Mouse (Mus musculus): ENCODE measurements around the gene Sgo2a. TPM values are rescaled to one million over a fixed set of nuclear protein-coding genes. Genes with fewer than 3 reads are reported as not detected.
"Not testable (repeated sequence)": the region's sequence is repeated elsewhere in the genome, so short reads cannot be mapped to it uniquely, and the experiment has no call there.

Gene Sgo2a
- polyA plus RNA-seq, 1 experiment = 99.4 TPM

GRCm38 (mm10) chr1:57976860-57977259 lies 18.9 kb upstream of the Sgo2a start:
- no peak overlapping the region for H3K4me3 ChIP-seq (ENCODE audit: low read depth, low read length)
- H3K27me3 ChIP-seq (ENCODE audit: control insufficient read depth, insufficient read depth, low read length, poor library complexity, severe bottlenecking) = no peaks in the 10 kb centered on the region
- no peaks in the 10 kb centered on the region for H3K4me1 ChIP-seq (ENCODE audit: control insufficient read depth, insufficient read depth, low read length)
- no peaks in the 10 kb centered on the region for H3K36me3 ChIP-seq (ENCODE audit: control insufficient read depth, insufficient read depth, low read length, poor library complexity, severe bottlenecking)
- TF ChIP-seq CTCF (IDR thresholded peaks at IDR 0.05; ENCODE audit: low read depth, low read length) (no peak), EP300 (IDR thresholded peaks at IDR 0.05; ENCODE audit: insufficient read depth, low read depth, low read length) (no peak), POLR2A (IDR thresholded peaks at IDR 0.05; ENCODE audit: insufficient read depth, low read length) (no peak)
- no peaks in the 10 kb centered on the region for H3K9me3 ChIP-seq (replicated peaks; ENCODE audit: control insufficient read depth, insufficient read depth, low read length, poor library complexity, severe bottlenecking)
- no peak overlapping the region for H3K9ac ChIP-seq (ENCODE audit: low read depth, poor library complexity, severe bottlenecking)
- H3K27ac ChIP-seq (ENCODE audit: insufficient read depth, low read length) = no peak overlapping the region

GRCm38 (mm10) chr1:57989052-57989600 lies 6.6 kb upstream of the Sgo2a start:
- no peaks in the 10 kb centered on the region for H3K9me3 ChIP-seq (replicated peaks; ENCODE audit: control insufficient read depth, insufficient read depth, low read length, poor library complexity, severe bottlenecking)
- peak; percentile 79 for TF ChIP-seq EP300 (IDR thresholded peaks at IDR 0.05; ENCODE audit: insufficient read depth, low read depth, low read length)
- TF ChIP-seq POLR2A (IDR thresholded peaks at IDR 0.05; ENCODE audit: insufficient read depth, low read length) = no peak
- no peak for TF ChIP-seq CTCF (IDR thresholded peaks at IDR 0.05; ENCODE audit: low read depth, low read length)
- H3K27ac ChIP-seq (ENCODE audit: insufficient read depth, low read length) = peak overlapping the region; percentile 96
- no peak overlapping the region for H3K4me3 ChIP-seq (ENCODE audit: low read depth, low read length)
- H3K9ac ChIP-seq (ENCODE audit: low read depth, poor library complexity, severe bottlenecking) = no peak overlapping the region
- H3K27me3 ChIP-seq (ENCODE audit: control insufficient read depth, insufficient read depth, low read length, poor library complexity, severe bottlenecking) = no peaks in the 10 kb centered on the region
- peaks cover 5% of the 10 kb centered on the region for H3K4me1 ChIP-seq (ENCODE audit: control insufficient read depth, insufficient read depth, low read length)
- H3K36me3 ChIP-seq (ENCODE audit: control insufficient read depth, insufficient read depth, low read length, poor library complexity, severe bottlenecking) = no peaks in the 10 kb centered on the region

GRCm38 (mm10) chr1:57991277-57991676 lies 4.5 kb upstream of the Sgo2a start:
- H3K4me3 ChIP-seq (ENCODE audit: low read depth, low read length) = no peak overlapping the region
- peaks cover 5% of the 10 kb centered on the region for H3K4me1 ChIP-seq (ENCODE audit: control insufficient read depth, insufficient read depth, low read length)
- H3K36me3 ChIP-seq (ENCODE audit: control insufficient read depth, insufficient read depth, low read length, poor library complexity, severe bottlenecking) = no peaks in the 10 kb centered on the region
- no peaks in the 10 kb centered on the region for H3K27me3 ChIP-seq (ENCODE audit: control insufficient read depth, insufficient read depth, low read length, poor library complexity, severe bottlenecking)
- no peaks in the 10 kb centered on the region for H3K9me3 ChIP-seq (replicated peaks; ENCODE audit: control insufficient read depth, insufficient read depth, low read length, poor library complexity, severe bottlenecking)
- TF ChIP-seq EP300 (IDR thresholded peaks at IDR 0.05; ENCODE audit: insufficient read depth, low read depth, low read length) (no peak), CTCF (IDR thresholded peaks at IDR 0.05; ENCODE audit: low read depth, low read length) (no peak), POLR2A (IDR thresholded peaks at IDR 0.05; ENCODE audit: insufficient read depth, low read length) (no peak)
- no peak overlapping the region for H3K9ac ChIP-seq (ENCODE audit: low read depth, poor library complexity, severe bottlenecking)
- H3K27ac ChIP-seq (ENCODE audit: insufficient read depth, low read length) = no peak overlapping the region

GRCm38 (mm10) chr1:57996133-57996615 lies 403 bp downstream of the Sgo2a start:
- Histone ChIP-seq H3K27me3 (ENCODE audit: control insufficient read depth, insufficient read depth, low read length, poor library complexity, severe bottlenecking) (no peaks in the 10 kb centered on the region), H3K27ac (ENCODE audit: insufficient read depth, low read length) (peak overlapping the region; percentile 26; the same call in 1 of the 2 replicates)

GRCm38 (mm10) chr1:57998146-57998545 lies 2.4 kb downstream of the Sgo2a start:
- no peak overlapping the region for H3K4me3 ChIP-seq (ENCODE audit: low read depth, low read length)

More at GRCm38 (mm10) chr1:57996133-57996615, 403 bp downstream of the Sgo2a start:
- H3K4me1 ChIP-seq (ENCODE audit: control insufficient read depth, insufficient read depth, low read length) = no peaks in the 10 kb centered on the region
- no peaks in the 10 kb centered on the region for H3K9me3 ChIP-seq (replicated peaks; ENCODE audit: control insufficient read depth, insufficient read depth, low read length, poor library complexity, severe bottlenecking)
- peak overlapping the region; percentile 86 for H3K9ac ChIP-seq (ENCODE audit: low read depth, poor library complexity, severe bottlenecking)
- H3K4me3 ChIP-seq (ENCODE audit: low read depth, low read length) = peak overlapping the region; percentile 97
- peaks cover 12% of the 10 kb centered on the region for H3K36me3 ChIP-seq (ENCODE audit: control insufficient read depth, insufficient read depth, low read length, poor library complexity, severe bottlenecking)
- no peak for TF ChIP-seq EP300 (IDR thresholded peaks at IDR 0.05; ENCODE audit: insufficient read depth, low read depth, low read length)
- TF ChIP-seq CTCF (IDR thresholded peaks at IDR 0.05; ENCODE audit: low read depth, low read length) = no peak
- TF ChIP-seq POLR2A (IDR thresholded peaks at IDR 0.05; ENCODE audit: insufficient read depth, low read length) = no peak

GRCm38 (mm10) chr1:58006388-58006787 lies 10.6 kb downstream of the Sgo2a start:
- H3K4me1 ChIP-seq (ENCODE audit: control insufficient read depth, insufficient read depth, low read length); H3K27me3 ChIP-seq (ENCODE audit: control insufficient read depth, insufficient read depth, low read length, poor library complexity, severe bottlenecking); H3K9ac ChIP-seq (ENCODE audit: low read depth, poor library complexity, severe bottlenecking); H3K9me3 ChIP-seq (replicated peaks; ENCODE audit: control insufficient read depth, insufficient read depth, low read length, poor library complexity, severe bottlenecking); H3K4me3 ChIP-seq (ENCODE audit: low read depth, low read length); H3K27ac ChIP-seq (ENCODE audit: insufficient read depth, low read length): not testable (repeated sequence)
- peaks cover 29% of the 10 kb centered on the region for H3K36me3 ChIP-seq (ENCODE audit: control insufficient read depth, insufficient read depth, low read length, poor library complexity, severe bottlenecking)

More at GRCm38 (mm10) chr1:57998146-57998545, 2.4 kb downstream of the Sgo2a start:
- peak overlapping the region; percentile 51 for H3K27ac ChIP-seq (ENCODE audit: insufficient read depth, low read length)
- TF ChIP-seq CTCF (IDR thresholded peaks at IDR 0.05; ENCODE audit: low read depth, low read length) (no peak), EP300 (IDR thresholded peaks at IDR 0.05; ENCODE audit: insufficient read depth, low read depth, low read length) (0 out of 2 replicates have a peak, but pooled peaks have one; percentile 20)
- no peaks in the 10 kb centered on the region for H3K27me3 ChIP-seq (ENCODE audit: control insufficient read depth, insufficient read depth, low read length, poor library complexity, severe bottlenecking)
- H3K4me1 ChIP-seq (ENCODE audit: control insufficient read depth, insufficient read depth, low read length) = no peaks in the 10 kb centered on the region
- H3K9ac ChIP-seq (ENCODE audit: low read depth, poor library complexity, severe bottlenecking) = no peak overlapping the region
- no peaks in the 10 kb centered on the region for H3K9me3 ChIP-seq (replicated peaks; ENCODE audit: control insufficient read depth, insufficient read depth, low read length, poor library complexity, severe bottlenecking)
- H3K36me3 ChIP-seq (ENCODE audit: control insufficient read depth, insufficient read depth, low read length, poor library complexity, severe bottlenecking) = peaks cover 19% of the 10 kb centered on the region

Measured in ES-Bruce4 (cell line).